Mouse (Mus musculus) stomach, embryonic 14.5 days (tissue): Measurements from ENCODE around the gene Cryaa. TPM values are rescaled to one million over a fixed set of nuclear protein-coding genes. Genes with fewer than 3 reads are reported as not detected.

ENCODE experiments used
- ATAC-seq: fragments of 200-750 bp; cut with Nextera tagmentation; 2 replicates; pipeline ENCODE4 v1.8.0; 2017; ENCODE audit warnings: low read depth, moderate TSS enrichment; ENCODE audit not compliant: insufficient number of reproducible peaks, insufficient read depth, low FRiP score
- H3K27ac ChIP-seq: fragments of 300-500 bp; sonication (generic); 2 replicates; pipeline ENCODE4 v1.5.1; 2014; ENCODE audit warnings: mild to moderate bottlenecking, low read length, moderate library complexity, mixed read lengths
- H3K27me3 ChIP-seq: fragments of 300-500 bp; sonication (generic); 2 replicates; pipeline ENCODE4 v1.6.1; 2014; ENCODE audit warnings: low read length, control low read depth, mixed read lengths; ENCODE audit not compliant: control insufficient read depth, insufficient read depth
- H3K36me3 ChIP-seq: fragments of 300-500 bp; sonication (generic); 2 replicates; pipeline ENCODE4 v1.6.1; 2014; ENCODE audit warnings: mild to moderate bottlenecking, control low read depth, low read length, moderate library complexity, mixed read lengths; ENCODE audit not compliant: control insufficient read depth, insufficient read depth
- H3K4me1 ChIP-seq: fragments of 300-500 bp; sonication (generic); 2 replicates; pipeline ENCODE4 v1.6.1; 2014; ENCODE audit warnings: low read length, control low read depth, mixed read lengths; ENCODE audit not compliant: control insufficient read depth, insufficient read depth
- H3K4me2 ChIP-seq: fragments of 300-500 bp; sonication (generic); replicated peaks from 2 replicates; pipeline ENCODE4 v1.6.1; 2014; ENCODE audit warnings: low read depth, low read length, control low read depth
- H3K4me3 ChIP-seq: fragments of 300-500 bp; sonication (generic); 2 replicates; pipeline ENCODE4 v1.5.1; 2014; ENCODE audit warnings: low read depth, low read length, control low read depth
- H3K9ac ChIP-seq: fragments of 300-500 bp; sonication (generic); replicated peaks from 2 replicates; pipeline ENCODE4 v1.6.1; 2014; ENCODE audit warnings: low read depth, mild to moderate bottlenecking, control low read depth, low read length, moderate library complexity, mixed read lengths
- H3K9me3 ChIP-seq: fragments of 300-500 bp; sonication (generic); 2 replicates; pipeline ENCODE4 v1.6.1; 2016; ENCODE audit warnings: low read depth, low read length, control low read depth; ENCODE audit not compliant: control insufficient read depth
- WGBS: fragments of 180-500 bp; shearing (Covaris S2); extraction: QIAGEN DNeasy Blood & Tissue Kit; methylation state at CpG from one replicate; pipeline ENCODE4 v1.1.7; 2014; 5-methylcytosine and 5-hydroxymethylcytosine counted together
- polyA plus RNA-seq: library from polyadenylated mRNA; unstranded; fragments of >200 nt; fragmentation: Nextera tagmentation; extraction: Ambion mirVana; gene quantifications from 2 replicates; pipeline ENCODE4 v1.2.1, GENCODE M21; 2014

Gene Cryaa
- polyA plus RNA-seq, 1 experiment from 2014 or later, result not detected

- no peaks in the 10 kb centered on the region for H3K27me3 ChIP-seq
- H3K27ac ChIP-seq, result no peak overlapping the region
- no peak for ATAC-seq
- no peaks in the 10 kb centered on the region for H3K9me3 ChIP-seq
- peaks cover 42% of the 10 kb centered on the region for H3K36me3 ChIP-seq
- H3K4me2 ChIP-seq, result no peak overlapping the region
- 87% methylated on average over 5 of the region's 5 CpGs for WGBS
- no peak overlapping the region for H3K9ac ChIP-seq
- peaks cover 16% of the 10 kb centered on the region; the same call in 1 of the 2 replicates for H3K4me1 ChIP-seq
- H3K4me3 ChIP-seq, result no peak overlapping the region
These were observed 20.9 kb upstream of the Cryaa start for GRCm38 (mm10) chr17:31656682-31657081.

DNA sequence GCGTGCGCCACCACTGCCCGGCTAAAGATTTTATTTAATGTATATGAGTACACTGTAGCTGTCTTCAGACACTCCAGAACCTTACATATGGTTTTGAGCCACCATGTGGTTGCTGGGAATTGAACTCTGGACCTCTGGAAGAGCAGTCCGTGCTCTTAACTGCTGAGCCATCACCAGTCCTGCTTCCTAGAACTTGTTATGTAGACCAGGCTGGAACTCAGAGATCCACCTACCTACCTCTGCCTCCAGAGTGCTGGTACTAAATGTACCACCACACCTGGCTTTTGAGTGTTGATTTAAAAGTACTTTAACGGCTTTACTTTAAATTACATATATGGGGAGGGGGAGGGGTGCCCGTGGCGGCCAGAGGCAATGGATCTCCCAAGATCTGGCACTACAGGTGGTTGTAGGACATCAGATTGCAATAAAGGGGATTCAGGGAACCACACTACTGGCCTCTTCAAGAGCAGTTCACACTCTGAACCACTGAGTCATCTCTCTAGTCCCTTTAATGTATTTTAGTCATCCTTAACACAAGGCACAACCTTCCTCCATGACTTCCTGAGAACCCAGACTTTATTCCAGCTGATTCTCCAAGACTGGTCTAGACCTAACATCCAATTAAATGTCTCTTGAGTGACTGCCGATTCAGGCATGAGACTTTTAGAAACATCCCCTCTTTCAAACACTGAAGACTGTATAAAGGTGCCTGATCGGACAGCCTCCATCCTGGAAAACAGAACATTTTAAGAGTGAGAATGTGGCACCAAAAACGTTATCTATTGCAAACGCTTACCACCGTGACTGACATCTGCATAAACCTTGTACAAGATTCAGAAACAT, 20.2 kb upstream of the Cryaa start:
- WGBS, result 50% methylated on average over 12 of the region's 12 CpGs
- no peaks in the 10 kb centered on the region for H3K27me3 ChIP-seq
- peak overlapping the region; percentile 78 for H3K4me2 ChIP-seq
- H3K4me3 ChIP-seq, result peak overlapping the region; percentile 96
- H3K4me1 ChIP-seq, result peaks cover 16% of the 10 kb centered on the region; the same call in 1 of the 2 replicates
- H3K27ac ChIP-seq, result peak overlapping the region; percentile 80; the same call in 1 of the 2 replicates
- ATAC-seq, result no peak
- H3K9me3 ChIP-seq, result no peaks in the 10 kb centered on the region
- H3K9ac ChIP-seq, result peak overlapping the region; percentile 97
- H3K36me3 ChIP-seq, result peaks cover 35% of the 10 kb centered on the region

DNA sequence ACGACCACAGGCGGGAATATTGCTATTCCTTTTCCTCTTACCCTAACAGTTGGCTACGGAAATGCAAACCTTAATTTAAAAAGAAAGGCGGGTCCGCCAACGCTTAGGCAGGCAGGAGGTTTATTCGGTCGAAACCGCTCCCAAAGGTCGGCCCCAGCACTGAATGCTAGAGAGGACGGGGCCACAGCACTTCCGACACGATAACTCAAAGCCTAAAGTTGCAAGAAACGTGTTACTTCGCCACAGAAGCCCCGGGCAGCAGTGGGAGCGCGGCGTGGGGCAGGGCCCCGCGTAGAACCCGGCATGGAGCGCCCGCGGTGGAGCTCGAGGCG, 19.5 kb upstream of the Cryaa start:
- peak overlapping the region; percentile 80 for H3K27ac ChIP-seq
- peaks cover 27% of the 10 kb centered on the region for H3K36me3 ChIP-seq
- peak overlapping the region; percentile 78 for H3K4me2 ChIP-seq
- no peaks in the 10 kb centered on the region for H3K9me3 ChIP-seq
- H3K9ac ChIP-seq, result peak overlapping the region; percentile 97
- ATAC-seq, result no peak
- WGBS, result 0% methylated on average over 27 of the region's 27 CpGs
- peak overlapping the region; percentile 96 for H3K4me3 ChIP-seq
- H3K4me1 ChIP-seq, result peaks cover 16% of the 10 kb centered on the region; the same call in 1 of the 2 replicates
- H3K27me3 ChIP-seq, result no peaks in the 10 kb centered on the region

GRCm38 (mm10) chr17:31658468-31659185, 19.0 kb upstream of the Cryaa start, which contains the start of gene U2af1:
TSS of gene U2af1 (minus strand) at chr17:31658892.
- no peaks in the 10 kb centered on the region for H3K27me3 ChIP-seq
- H3K4me1 ChIP-seq, result peaks cover 10% of the 10 kb centered on the region; the same call in 1 of the 2 replicates
- H3K9me3 ChIP-seq, result no peaks in the 10 kb centered on the region
- peak within 1 kb of the TSS; percentile 78 for H3K4me2 ChIP-seq
- peak within 1 kb of the TSS; percentile 96 for H3K4me3 ChIP-seq
- H3K9ac ChIP-seq, result peak within 1 kb of the TSS; percentile 97
- ATAC-seq, result peak; percentile 99
- H3K36me3 ChIP-seq, result peaks cover 22% of the 10 kb centered on the region
- under 1% methylated on average over 77 of the region's 77 CpGs for WGBS
- peak within 1 kb of the TSS; percentile 80 for H3K27ac ChIP-seq

DNA sequence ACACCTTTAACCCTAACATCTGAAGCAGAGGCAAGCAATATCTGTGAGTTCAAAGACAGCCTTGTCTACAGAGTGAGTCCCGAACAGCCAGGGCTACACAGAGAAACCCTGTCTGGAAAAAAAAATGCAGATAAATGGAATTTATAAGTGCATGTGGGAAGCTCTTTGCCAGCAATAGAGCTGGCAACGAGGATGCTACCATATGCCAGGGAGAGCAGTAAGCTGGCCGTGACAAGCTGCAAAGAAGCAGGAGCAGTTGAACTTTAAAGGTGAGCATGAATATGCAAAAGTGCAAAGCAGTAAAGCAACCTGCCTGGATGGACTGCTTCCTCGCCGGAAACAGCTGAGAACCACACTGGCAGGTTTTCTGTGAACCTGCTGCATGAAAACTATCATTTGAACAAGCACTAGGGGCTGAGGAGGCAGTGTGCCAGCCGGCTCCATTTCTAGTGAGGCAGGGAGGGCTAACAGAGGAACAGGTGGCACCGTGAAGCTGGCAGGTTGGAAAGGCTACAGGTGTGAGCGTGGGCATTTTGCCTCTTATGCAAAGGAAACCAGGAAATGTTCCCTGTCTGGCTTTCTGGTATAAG, 16.9 kb upstream of the Cryaa start:
- Histone ChIP-seq H3K36me3 (peaks cover 4% of the 10 kb centered on the region), H3K4me1 (peaks cover 6% of the 10 kb centered on the region; the same call in 1 of the 2 replicates), H3K9me3 (no peaks in the 10 kb centered on the region), H3K27me3 (no peaks in the 10 kb centered on the region), H3K27ac (no peak overlapping the region), H3K9ac (no peak overlapping the region), H3K4me3 (no peak overlapping the region), H3K4me2 (no peak overlapping the region)
- ATAC-seq, result no peak
- 75% methylated on average over 8 of the region's 8 CpGs for WGBS

- no peak overlapping the region for H3K9ac ChIP-seq
- no peaks in the 10 kb centered on the region for H3K27me3 ChIP-seq
- no peaks in the 10 kb centered on the region; the same call in 1 of the 2 replicates for H3K4me1 ChIP-seq
- no peak for ATAC-seq
- H3K9me3 ChIP-seq, result no peaks in the 10 kb centered on the region
- H3K4me3 ChIP-seq, result no peak overlapping the region
- no peak overlapping the region for H3K27ac ChIP-seq
- no peak overlapping the region for H3K4me2 ChIP-seq
- no peaks in the 10 kb centered on the region for H3K36me3 ChIP-seq
These were observed 14.8 kb upstream of the Cryaa start for GRCm38 (mm10) chr17:31662855-31663254.

GRCm38 (mm10) chr17:31664760-31665159, 12.8 kb upstream of the Cryaa start:
- peak; percentile 85; the same call in 1 of the 2 replicates for ATAC-seq
- Histone ChIP-seq H3K27ac (no peak overlapping the region), H3K4me2 (no peak overlapping the region), H3K9me3 (no peaks in the 10 kb centered on the region), H3K4me3 (no peak overlapping the region), H3K4me1 (no peaks in the 10 kb centered on the region), H3K36me3 (no peaks in the 10 kb centered on the region), H3K27me3 (no peaks in the 10 kb centered on the region), H3K9ac (no peak overlapping the region)
- WGBS, result 9% methylated on average over 4 of the region's 4 CpGs

- H3K36me3 ChIP-seq, result no peaks in the 10 kb centered on the region
- 35% methylated on average over 9 of the region's 9 CpGs for whole genome bisulfite sequencing
- H3K9me3 ChIP-seq, result no peaks in the 10 kb centered on the region
- no peaks in the 10 kb centered on the region for H3K4me1 ChIP-seq
- H3K27me3 ChIP-seq, result no peaks in the 10 kb centered on the region
- no peak overlapping the region for H3K27ac ChIP-seq
- no peak overlapping the region for H3K4me3 ChIP-seq
- no peak overlapping the region for H3K9ac ChIP-seq
- no peak for ATAC-seq
- H3K4me2 ChIP-seq, result no peak overlapping the region
These were observed 9.3 kb upstream of the Cryaa start for GRCm38 (mm10) chr17:31668306-31668705.
